Mouse (Mus musculus) hindbrain, embryonic 13.5 days (tissue): ENCODE results near the gene Syne3. TPM values are rescaled to one million over a fixed set of nuclear protein-coding genes. Genes with fewer than 3 reads are reported as not detected.

ENCODE experiments used
- ATAC-seq: fragments of 200-750 bp; cut with Nextera tagmentation; 2 replicates; pipeline ENCODE4 v1.8.0; 2017; ENCODE audit warnings: moderate TSS enrichment; ENCODE audit not compliant: low FRiP score
- H3K27ac ChIP-seq: fragments of 300-500 bp; sonication (generic); 2 replicates; pipeline ENCODE4 v1.5.1; 2015; ENCODE audit warnings: inconsistent platforms, mild to moderate bottlenecking, moderate library complexity
- H3K27me3 ChIP-seq: fragments of 300-500 bp; sonication (generic); 2 replicates; pipeline ENCODE4 v1.6.1; 2015; ENCODE audit warnings: mild to moderate bottlenecking, inconsistent platforms
- H3K36me3 ChIP-seq: fragments of 300-500 bp; sonication (generic); 2 replicates; pipeline ENCODE4 v1.6.1; 2015; ENCODE audit warnings: mild to moderate bottlenecking, inconsistent platforms
- H3K4me1 ChIP-seq: fragments of 300-500 bp; sonication (generic); replicated peaks from 2 replicates; pipeline ENCODE4 v1.6.1; 2015; ENCODE audit warnings: inconsistent platforms
- H3K4me2 ChIP-seq: fragments of 300-500 bp; sonication (generic); 2 replicates; pipeline ENCODE4 v1.6.1; 2015; ENCODE audit warnings: inconsistent platforms, mild to moderate bottlenecking, moderate library complexity
- H3K4me3 ChIP-seq: fragments of 300-500 bp; sonication (generic); 2 replicates; pipeline ENCODE4 v1.5.1; 2015; ENCODE audit warnings: mild to moderate bottlenecking, inconsistent platforms
- H3K9ac ChIP-seq: fragments of 300-500 bp; sonication (generic); 2 replicates; pipeline ENCODE4 v1.6.1; 2015; ENCODE audit warnings: mild to moderate bottlenecking, inconsistent platforms
- H3K9me3 ChIP-seq: fragments of 300-500 bp; sonication (generic); 2 replicates; pipeline ENCODE4 v1.6.1; 2016; ENCODE audit warnings: inconsistent platforms
- WGBS: fragments of 180-500 bp; shearing (Covaris S2); methylation state at CpG from one replicate; pipeline ENCODE4 v1.1.7; 2015; 5-methylcytosine and 5-hydroxymethylcytosine counted together
- polyA plus RNA-seq: library from polyadenylated mRNA; unstranded; fragments of >200 nt; fragmentation: Nextera tagmentation; extraction: Ambion mirVana; gene quantifications from 2 replicates; pipeline ENCODE4 v1.2.1, GENCODE M21; 2015

Gene Syne3
- polyA plus RNA-seq, 1 experiment from 2014 or later: 0.31 TPM

GRCm38 (mm10) chr12:104972860-104973259 lies 36.7 kb downstream of the Syne3 start:
- Histone ChIP-seq H3K4me1 (no peaks in the 10 kb centered on the region), H3K4me3 (no peak overlapping the region), H3K27me3 (0 out of 2 replicates have a peak, but pooled peaks cover 7% of the 10 kb centered on the region), H3K9me3 (no peaks in the 10 kb centered on the region), H3K9ac (no peak overlapping the region), H3K27ac (no peak overlapping the region), H3K36me3 (no peaks in the 10 kb centered on the region), H3K4me2 (no peak overlapping the region)
- 83% methylated on average over 6 of the region's 6 CpGs for WGBS
- no peak for ATAC-seq

GRCm38 (mm10) chr12:104969618-104970017 lies 40.0 kb downstream of the Syne3 start:
- Histone ChIP-seq H3K36me3 (no peaks in the 10 kb centered on the region), H3K9ac (no peak overlapping the region), H3K4me1 (peaks cover 8% of the 10 kb centered on the region), H3K9me3 (no peaks in the 10 kb centered on the region), H3K4me3 (no peak overlapping the region), H3K27ac (no peak overlapping the region), H3K27me3 (0 out of 2 replicates have a peak, but pooled peaks cover 15% of the 10 kb centered on the region), H3K4me2 (no peak overlapping the region)
- 92% methylated on average over 4 of the region's 4 CpGs for WGBS
- ATAC-seq: no peak

GRCm38 (mm10) chr12:104969177-104969576 lies 40.4 kb downstream of the Syne3 start:
- no peaks in the 10 kb centered on the region for H3K9me3 ChIP-seq
- no peak overlapping the region for H3K9ac ChIP-seq
- H3K36me3 ChIP-seq: no peaks in the 10 kb centered on the region
- no peak overlapping the region for H3K4me3 ChIP-seq
- peaks cover 8% of the 10 kb centered on the region for H3K4me1 ChIP-seq
- 0 out of 2 replicates have a peak, but pooled peaks cover 15% of the 10 kb centered on the region for H3K27me3 ChIP-seq
- H3K4me2 ChIP-seq: no peak overlapping the region
- no peak overlapping the region for H3K27ac ChIP-seq
- 85% methylated on average over 9 of the region's 9 CpGs for WGBS
- ATAC-seq: no peak

GRCm38 (mm10) chr12:104964953-104965911 lies 44.4 kb downstream of the Syne3 start:
- H3K4me3 ChIP-seq: no peak overlapping the region
- H3K9me3 ChIP-seq: no peaks in the 10 kb centered on the region
- no peak overlapping the region for H3K9ac ChIP-seq
- WGBS: 60% methylated on average over 7 of the region's 7 CpGs
- H3K36me3 ChIP-seq: no peaks in the 10 kb centered on the region
- peaks cover 27% of the 10 kb centered on the region; the same call in 1 of the 2 replicates for H3K27me3 ChIP-seq
- H3K27ac ChIP-seq: peak overlapping the region; percentile 58
- ATAC-seq: peak; percentile 72
- peaks cover 8% of the 10 kb centered on the region for H3K4me1 ChIP-seq
- H3K4me2 ChIP-seq: no peak overlapping the region

- ATAC-seq: no peak
- no peaks in the 10 kb centered on the region for H3K9me3 ChIP-seq
- H3K4me2 ChIP-seq: no peak overlapping the region
- peaks cover 25% of the 10 kb centered on the region for H3K27me3 ChIP-seq
- H3K36me3 ChIP-seq: no peaks in the 10 kb centered on the region
- H3K4me1 ChIP-seq: peaks cover 7% of the 10 kb centered on the region
- no peak overlapping the region for H3K9ac ChIP-seq
- H3K27ac ChIP-seq: no peak overlapping the region
- H3K4me3 ChIP-seq: no peak overlapping the region
Measured at GRCm38 (mm10) chr12:104960421-104960820, 49.2 kb downstream of the Syne3 start.

- Histone ChIP-seq H3K36me3 (no peaks in the 10 kb centered on the region), H3K27ac (no peak overlapping the region), H3K4me3 (no peak overlapping the region), H3K9ac (no peak overlapping the region), H3K9me3 (no peaks in the 10 kb centered on the region), H3K4me1 (peaks cover 10% of the 10 kb centered on the region), H3K27me3 (peaks cover 25% of the 10 kb centered on the region), H3K4me2 (no peak overlapping the region)
- no peak for ATAC-seq
- WGBS: 57% methylated on average over 9 of the region's 9 CpGs
Measured at GRCm38 (mm10) chr12:104959966-104960365, 49.6 kb downstream of the Syne3 start.

- Histone ChIP-seq H3K9me3 (no peaks in the 10 kb centered on the region), H3K4me1 (peaks cover 13% of the 10 kb centered on the region), H3K4me3 (no peak overlapping the region), H3K4me2 (no peak overlapping the region), H3K36me3 (no peaks in the 10 kb centered on the region), H3K27ac (no peak overlapping the region), H3K9ac (no peak overlapping the region), H3K27me3 (peaks cover 18% of the 10 kb centered on the region)
- ATAC-seq: no peak
- WGBS: 85% methylated on average over 11 of the region's 11 CpGs
Measured at GRCm38 (mm10) chr12:104958263-104958662, 51.3 kb downstream of the Syne3 start.

- H3K9ac ChIP-seq: no peak overlapping the region
- ATAC-seq: no peak
- 100% methylated on average over 1 of the region's 1 CpGs for WGBS
- peaks cover 13% of the 10 kb centered on the region for H3K4me1 ChIP-seq
- H3K36me3 ChIP-seq: no peaks in the 10 kb centered on the region
- no peak overlapping the region for H3K4me3 ChIP-seq
- H3K9me3 ChIP-seq: no peaks in the 10 kb centered on the region
- no peak overlapping the region for H3K4me2 ChIP-seq
- no peak overlapping the region for H3K27ac ChIP-seq
- peaks cover 18% of the 10 kb centered on the region for H3K27me3 ChIP-seq
Measured at GRCm38 (mm10) chr12:104957165-104957564, 52.4 kb downstream of the Syne3 start.

GRCm38 (mm10) chr12:104956406-104956805 lies 53.2 kb downstream of the Syne3 start:
- no peak overlapping the region for H3K4me3 ChIP-seq
- H3K27ac ChIP-seq: no peak overlapping the region
- ATAC-seq: no peak
- WGBS: 86% methylated on average over 6 of the region's 6 CpGs
- peaks cover 18% of the 10 kb centered on the region for H3K27me3 ChIP-seq
- H3K9me3 ChIP-seq: no peaks in the 10 kb centered on the region
- no peak overlapping the region for H3K9ac ChIP-seq
- no peak overlapping the region for H3K4me2 ChIP-seq
- H3K4me1 ChIP-seq: peaks cover 13% of the 10 kb centered on the region
- H3K36me3 ChIP-seq: no peaks in the 10 kb centered on the region

- ATAC-seq: no peak; the same call in 1 of the 2 replicates
- H3K9me3 ChIP-seq: no peaks in the 10 kb centered on the region
- peaks cover 18% of the 10 kb centered on the region for H3K27me3 ChIP-seq
- H3K9ac ChIP-seq: no peak overlapping the region
- H3K27ac ChIP-seq: 0 out of 2 replicates have a peak overlapping the region, but pooled peaks have one; percentile 3
- H3K36me3 ChIP-seq: no peaks in the 10 kb centered on the region
- H3K4me2 ChIP-seq: no peak overlapping the region
- no peak overlapping the region for H3K4me3 ChIP-seq
- whole genome bisulfite sequencing: 63% methylated on average over 17 of the region's 17 CpGs
- peaks cover 13% of the 10 kb centered on the region for H3K4me1 ChIP-seq
Measured at GRCm38 (mm10) chr12:104955003-104955800, 54.4 kb downstream of the Syne3 start.

GRCm38 (mm10) chr12:104953941-104954340 lies 55.7 kb downstream of the Syne3 start:
- H3K9me3 ChIP-seq: no peaks in the 10 kb centered on the region
- peaks cover 12% of the 10 kb centered on the region for H3K27me3 ChIP-seq
- H3K4me1 ChIP-seq: peaks cover 13% of the 10 kb centered on the region
- H3K4me2 ChIP-seq: no peak overlapping the region
- WGBS: 19% methylated on average over 4 of the region's 4 CpGs
- H3K36me3 ChIP-seq: no peaks in the 10 kb centered on the region
- no peak overlapping the region for H3K4me3 ChIP-seq
- no peak overlapping the region for H3K27ac ChIP-seq
- no peak for ATAC-seq
- no peak overlapping the region for H3K9ac ChIP-seq

GRCm38 (mm10) chr12:104952458-104952857 lies 57.2 kb downstream of the Syne3 start:
- 15% methylated on average over 5 of the region's 5 CpGs for WGBS
- H3K4me3 ChIP-seq: no peak overlapping the region
- H3K9ac ChIP-seq: no peak overlapping the region
- H3K4me1 ChIP-seq: peaks cover 13% of the 10 kb centered on the region
- no peak overlapping the region for H3K27ac ChIP-seq
- H3K4me2 ChIP-seq: no peak overlapping the region
- H3K36me3 ChIP-seq: no peaks in the 10 kb centered on the region
- H3K27me3 ChIP-seq: peaks cover 5% of the 10 kb centered on the region
- no peaks in the 10 kb centered on the region for H3K9me3 ChIP-seq
- peak; percentile 43; the same call in 1 of the 2 replicates for ATAC-seq
